Comparison of ENCODE assay signal across 15 mouse cellular contexts in the genomic region with DNA sequence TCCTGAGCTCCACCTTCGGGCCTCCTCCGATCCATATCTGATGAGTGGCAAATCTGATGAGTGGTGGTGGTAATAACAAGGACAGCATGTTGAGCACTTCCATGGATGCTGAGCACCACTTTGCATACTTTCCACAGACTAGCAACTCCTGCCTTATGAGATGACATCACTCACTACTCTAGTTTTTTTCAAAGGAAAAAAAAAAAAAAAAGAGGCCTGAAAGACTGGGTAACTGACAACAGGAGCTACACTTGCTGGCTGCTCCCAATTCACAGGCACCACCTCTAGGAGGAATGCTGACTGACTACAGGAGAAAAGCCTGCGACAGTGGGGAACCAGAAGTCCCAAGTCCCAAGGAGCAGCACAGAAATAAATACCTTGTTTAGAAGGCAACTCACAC. TPM values are rescaled to one million over a fixed set of nuclear protein-coding genes. Genes with fewer than 3 reads are reported as not detected.
A peak's percentile ranks its signal among the peaks of the same experiment; 100 is the strongest.
DNase-seq lines count a peak whose midpoint lies in the region; ATAC-seq and TF ChIP-seq lines count a peak whose summit lies in the region.
"Had no signal": no experiment of that assay in that cellular context is flagged by ENCODE, and none has a peak within 500 bp of the region (broad histone marks: within the 10 kb centered on the region; RNA-seq: fewer than 3 reads in every experiment).

No protein-coding gene starts in this region.

- no peaks in the 10 kb centered on the region for H3K9me3 ChIP-seq in heart, embryonic 16.5 days (replicated peaks; ENCODE audit: control insufficient read depth, low read length)
- no peaks in the 10 kb centered on the region for H3K9me3 ChIP-seq in ES-E14 (ENCODE audit: control insufficient read depth, insufficient read depth, low read depth, low read length)
- no peaks in the 10 kb centered on the region for H3K9me3 ChIP-seq in liver, postnatal 0 days (ENCODE audit: low read length)
- H3K9me3 ChIP-seq: forebrain, embryonic 12.5 days; neural tube, embryonic 13.5 days had no signal

- DNase-seq in heart, postnatal 36 days, result no peak
- peak; percentile 37 for DNase-seq in 3T3-L1 (ENCODE audit: low read depth, low spot score)
- DNase-seq in ES-E14 (ENCODE audit: low read depth, low spot score), result no peak
- no peak for DNase-seq in liver, postnatal 0 days
- no peak for DNase-seq in cerebellum, adult 2 months
- DNase-seq in right cerebral cortex, adult 18-20 months, result no peak
- DNase-seq: adrenal gland, postnatal 10 days; cerebellum, adult 9-11 months; kidney, postnatal 4 days; layer of hippocampus, postnatal 36 days had no signal

- intact Hi-C loops in heart, postnatal 36 days (cut with DNase I), result no loop called here

- no peak overlapping the region for H3K9ac ChIP-seq in heart, embryonic 16.5 days (ENCODE audit: low read length)
- no peak overlapping the region for H3K9ac ChIP-seq in ES-E14 (ENCODE audit: insufficient read depth, low read depth, low read length, poor library complexity, severe bottlenecking)
- H3K9ac ChIP-seq in liver, postnatal 0 days (replicated peaks), result no peak overlapping the region; the same call in 1 of the 2 replicates
- H3K9ac ChIP-seq: forebrain, embryonic 12.5 days; neural tube, embryonic 13.5 days had no signal

- in situ Hi-C loops in ES-E14 (cut with MboI; ENCODE audit: low sequenced_read_pairs in 2 of 2, unreplicated experiment in 2 of 2), result no loop called here

- TF ChIP-seq CTCF in liver, postnatal 0 days (IDR thresholded peaks at IDR 0.05; ENCODE audit: low read depth), result no peak
- TF ChIP-seq CTCF in cerebellum, adult 2 months (IDR thresholded peaks at IDR 0.05; ENCODE audit: borderline replicate concordance, insufficient read depth, low read depth, low read length), result no peak

- H3K4me2 ChIP-seq in heart, embryonic 16.5 days (ENCODE audit: low read depth, low read length), result no peak overlapping the region
- H3K4me2 ChIP-seq in liver, postnatal 0 days (ENCODE audit: low read depth, low read length), result peak overlapping the region; percentile 47
- H3K4me2 ChIP-seq: forebrain, embryonic 12.5 days; neural tube, embryonic 13.5 days had no signal

- no peaks in the 10 kb centered on the region for H3K27me3 ChIP-seq in heart, embryonic 16.5 days (ENCODE audit: control insufficient read depth, insufficient read depth, low read length)
- no peaks in the 10 kb centered on the region for H3K27me3 ChIP-seq in liver, postnatal 0 days (ENCODE audit: insufficient read depth, low read length)
- no peaks in the 10 kb centered on the region for H3K27me3 ChIP-seq in cerebellum, adult 2 months (ENCODE audit: control insufficient read depth, insufficient read depth, low read length)
- H3K27me3 ChIP-seq: forebrain, embryonic 12.5 days; neural tube, embryonic 13.5 days had no signal

- 24% methylated on average over 3 of the region's 3 CpGs for WGBS in heart, embryonic 16.5 days
- WGBS in liver, postnatal 0 days (ENCODE audit: insufficient replicate concordance), result 49% methylated on average over 3 of the region's 3 CpGs
- WGBS in cerebellum, adult 2 months, result 88% methylated on average over 3 of the region's 3 CpGs

- no peak overlapping the region for H3K4me3 ChIP-seq in heart, embryonic 16.5 days (ENCODE audit: low read length)
- no peak overlapping the region for H3K4me3 ChIP-seq in ES-E14 (ENCODE audit: insufficient read depth in 1 of 2, low read depth in 1 of 2, low read length in 2 of 2, poor library complexity in 1 of 2, severe bottlenecking in 1 of 2)
- H3K4me3 ChIP-seq in liver, postnatal 0 days (ENCODE audit: low read depth, low read length), result no peak overlapping the region
- H3K4me3 ChIP-seq in cerebellum, adult 2 months (replicated peaks; ENCODE audit: insufficient read depth, low read depth, low read length), result no peak overlapping the region
- H3K4me3 ChIP-seq: forebrain, embryonic 12.5 days; neural tube, embryonic 13.5 days had no signal

- H3K27ac ChIP-seq in heart, embryonic 16.5 days (ENCODE audit: low read length), result peak overlapping the region; percentile 38
- H3K27ac ChIP-seq in ES-E14 (ENCODE audit: insufficient read depth, low read depth, low read length, poor library complexity, severe bottlenecking), result no peak overlapping the region
- peak overlapping the region; percentile 71 for H3K27ac ChIP-seq in liver, postnatal 0 days (ENCODE audit: low read depth)
- H3K27ac ChIP-seq in cerebellum, adult 2 months (ENCODE audit: insufficient read depth, low read length), result no peak overlapping the region
- H3K27ac ChIP-seq: forebrain, embryonic 12.5 days; neural tube, embryonic 13.5 days had no signal

- no peaks in the 10 kb centered on the region for H3K36me3 ChIP-seq in heart, embryonic 16.5 days (ENCODE audit: control insufficient read depth, insufficient read depth)
- no peaks in the 10 kb centered on the region; the same call in 1 of the 2 replicates for H3K36me3 ChIP-seq in ES-E14 (ENCODE audit: control insufficient read depth, insufficient read depth, low read length, poor library complexity, severe bottlenecking)
- H3K36me3 ChIP-seq in liver, postnatal 0 days (replicated peaks; ENCODE audit: insufficient read depth, low read length), result no peaks in the 10 kb centered on the region
- H3K36me3 ChIP-seq: forebrain, embryonic 12.5 days; neural tube, embryonic 13.5 days had no signal

- TF ChIP-seq POLR2A in cerebellum, adult 2 months (IDR thresholded peaks at IDR 0.05; ENCODE audit: borderline replicate concordance, insufficient read depth, low read length), result no peak

- no peak for TF ChIP-seq EP300 in liver, postnatal 0 days (IDR thresholded peaks at IDR 0.05; ENCODE audit: low read depth)

- no peak for ATAC-seq in heart, embryonic 16.5 days (replicated peaks; ENCODE audit: extremely low read depth, insufficient read depth, low FRiP score)
- ATAC-seq in liver, postnatal 0 days, result peak; percentile 19; the same call in 1 of the 2 replicates
- no peak for ATAC-seq in frontal cortex, adult (ENCODE audit: low TSS enrichment)
- ATAC-seq: inflammation-experienced regulatory T-cells, adult 6 months had no signal

- H3K4me1 ChIP-seq in heart, embryonic 16.5 days (ENCODE audit: control insufficient read depth, insufficient read depth, low read length), result peaks cover 38% of the 10 kb centered on the region
- H3K4me1 ChIP-seq in ES-E14 (ENCODE audit: control insufficient read depth in 2 of 2, insufficient read depth in 2 of 2, low read length in 2 of 2, poor library complexity in 1 of 2), result 0 out of 4 replicates have a peak, but pooled peaks cover 1% of the 10 kb centered on the region in 2 experiments
- H3K4me1 ChIP-seq in liver, postnatal 0 days (ENCODE audit: insufficient read depth), result peaks cover 14% of the 10 kb centered on the region; the same call in 1 of the 2 replicates
- H3K4me1 ChIP-seq in cerebellum, adult 2 months (ENCODE audit: control insufficient read depth, insufficient read depth, low read length), result peaks cover 3% of the 10 kb centered on the region; the same call in 1 of the 2 replicates

TF ChIP-seq in ES-E14, 5 proteins besides CTCF, POLR2A, EP300 and RAD21:
- TF ChIP-seq HCFC1 (IDR thresholded peaks at IDR 0.05; ENCODE audit: borderline replicate concordance, insufficient read depth, low read length), result no peak
- TF ChIP-seq CHD2 (IDR thresholded peaks at IDR 0.05; ENCODE audit: low read depth, low read length), result no peak
- peak; percentile 88 for TF ChIP-seq ZNF384 (IDR thresholded peaks at IDR 0.05; ENCODE audit: low read depth, low read length)
- no peak for TF ChIP-seq ZC3H11A (IDR thresholded peaks at IDR 0.05; ENCODE audit: borderline replicate concordance, low read depth, low read length)
- no peak for TF ChIP-seq MAFK (IDR thresholded peaks at IDR 0.05; ENCODE audit: insufficient read depth, low read depth, low read length)

RNA-seq across cellular contexts. Expression of a gene that starts 52.8 kb away (rescaled TPM):
- polyA plus RNA-seq in heart, embryonic 16.5 days (2015; fragmentation: Nextera tagmentation; extraction: Ambion mirVana), result 6.3 and 7.2 TPM in 2 replicates
- 10 to 100 TPM; 14.3 to 16.6 TPM for total RNA-seq in heart, postnatal 36 days (2021)
- 14.6 and 17.4 TPM in 2 replicates for total RNA-seq in ES-E14 (2012; rRNA removed)
- polyA plus RNA-seq in liver, postnatal 0 days (2015; fragmentation: Nextera tagmentation; extraction: Ambion mirVana), result 1.2 and 1.9 TPM in 2 replicates
- polyA plus RNA-seq in cerebellum, adult 2 months (2012; rRNA removed), result 36.5 and 39.5 TPM in 2 replicates

Comparison
In these comparisons a context has a peak if more than half of its experiments do, and no peak if none do; other contexts are left out.
1. H3K27ac ChIP-seq: peak in heart, embryonic 16.5 days (single experiment) and liver, postnatal 0 days (single experiment); none in ES-E14 (single experiment) and cerebellum, adult 2 months (single experiment).